Mouse (Mus musculus) hindbrain, embryonic 15.5 days (tissue): Measurements from ENCODE around the gene Med29. TPM values are rescaled to one million over a fixed set of nuclear protein-coding genes. Genes with fewer than 3 reads are reported as not detected.
A peak's percentile ranks its signal among the peaks of the same experiment; 100 is the strongest.

Experiments used
- ATAC-seq: fragments of 200-750 bp; cut with Nextera tagmentation; 2 replicates; pipeline ENCODE4 v1.8.0; 2017; ENCODE audit warnings: low read depth, moderate number of reproducible peaks, moderate TSS enrichment; ENCODE audit not compliant: low FRiP score
- H3K27ac ChIP-seq: fragments of 300-500 bp; sonication (generic); replicated peaks from 2 replicates; pipeline ENCODE4 v1.5.1; 2015; ENCODE audit warnings: mild to moderate bottlenecking, inconsistent platforms
- H3K27me3 ChIP-seq: fragments of 300-500 bp; sonication (generic); 2 replicates; pipeline ENCODE4 v1.6.1; 2015; ENCODE audit warnings: control low read depth, inconsistent platforms
- H3K36me3 ChIP-seq: fragments of 300-500 bp; sonication (generic); 2 replicates; pipeline ENCODE4 v1.6.1; 2015; ENCODE audit warnings: control low read depth, inconsistent platforms
- H3K4me1 ChIP-seq: fragments of 300-500 bp; sonication (generic); replicated peaks from 2 replicates; pipeline ENCODE4 v1.6.1; 2015; ENCODE audit warnings: control low read depth, inconsistent platforms
- H3K4me2 ChIP-seq: fragments of 300-500 bp; sonication (generic); 2 replicates; pipeline ENCODE4 v1.6.1; 2015; ENCODE audit warnings: moderate library complexity, mild to moderate bottlenecking, inconsistent platforms
- H3K4me3 ChIP-seq: fragments of 300-500 bp; sonication (generic); 2 replicates; pipeline ENCODE4 v1.5.1; 2015; ENCODE audit warnings: mild to moderate bottlenecking, inconsistent platforms
- H3K9ac ChIP-seq: fragments of 300-500 bp; sonication (generic); 2 replicates; pipeline ENCODE4 v1.6.1; 2015; ENCODE audit warnings: inconsistent platforms
- H3K9me3 ChIP-seq: fragments of 300-500 bp; sonication (generic); 2 replicates; pipeline ENCODE4 v1.6.1; 2016; ENCODE audit warnings: control low read depth, inconsistent platforms
- WGBS: fragments of 180-500 bp; shearing (Covaris S2); methylation state at CpG from one replicate; pipeline ENCODE4 v1.1.7; 2015; 5-methylcytosine and 5-hydroxymethylcytosine counted together
- polyA plus RNA-seq: library from polyadenylated mRNA; unstranded; fragments of >200 nt; fragmentation: Nextera tagmentation; extraction: Ambion mirVana; gene quantifications from 2 replicates; pipeline ENCODE4 v1.2.1, GENCODE M21; 2015

The Med29 gene
- polyA plus RNA-seq, 1 experiment from 2014 or later: 46.6 TPM

GRCm38 (mm10) chr7:28380237-28381016, 12.1 kb downstream of the Med29 start, which contains the start of gene Zfp36:
TSS of gene Zfp36 (minus strand) at chr7:28380253.
- 58% methylated on average over 17 of the region's 17 CpGs for WGBS
- H3K27ac ChIP-seq: peak within 1 kb of the TSS; percentile 75
- ATAC-seq: no peak
- no peaks in the 10 kb centered on the region for H3K9me3 ChIP-seq
- H3K4me2 ChIP-seq: peak within 1 kb of the TSS; percentile 86
- H3K4me3 ChIP-seq: peak within 1 kb of the TSS; percentile 51
- no peaks in the 10 kb centered on the region for H3K27me3 ChIP-seq
- H3K4me1 ChIP-seq: peaks cover 59% of the 10 kb centered on the region
- peak within 1 kb of the TSS; percentile 62 for H3K9ac ChIP-seq
- H3K36me3 ChIP-seq: no peaks in the 10 kb centered on the region

GRCm38 (mm10) chr7:28378769-28379651, 13.5 kb downstream of the Med29 start:
- H3K4me3 ChIP-seq: peak overlapping the region; percentile 51
- H3K27me3 ChIP-seq: no peaks in the 10 kb centered on the region
- peak overlapping the region; percentile 75 for H3K27ac ChIP-seq
- peaks cover 62% of the 10 kb centered on the region for H3K4me1 ChIP-seq
- H3K36me3 ChIP-seq: no peaks in the 10 kb centered on the region
- peak overlapping the region; percentile 86 for H3K4me2 ChIP-seq
- peak overlapping the region; percentile 62 for H3K9ac ChIP-seq
- no peaks in the 10 kb centered on the region for H3K9me3 ChIP-seq
- ATAC-seq: peak; percentile 21
- WGBS: 1% methylated on average over 53 of the region's 53 CpGs

GRCm38 (mm10) chr7:28378066-28378690, 14.3 kb downstream of the Med29 start:
- Histone ChIP-seq H3K36me3 (no peaks in the 10 kb centered on the region), H3K4me1 (peaks cover 62% of the 10 kb centered on the region), H3K4me2 (peak overlapping the region; percentile 86), H3K9ac (peak overlapping the region; percentile 62), H3K9me3 (no peaks in the 10 kb centered on the region), H3K27ac (no peak overlapping the region; the same call in 1 of the 2 replicates), H3K27me3 (no peaks in the 10 kb centered on the region), H3K4me3 (peak overlapping the region; percentile 51)
- WGBS: 41% methylated on average over 32 of the region's 32 CpGs
- no peak for ATAC-seq

GRCm38 (mm10) chr7:28377190-28378065, 15.1 kb downstream of the Med29 start:
- Histone ChIP-seq H3K27me3 (no peaks in the 10 kb centered on the region), H3K36me3 (no peaks in the 10 kb centered on the region), H3K9ac (no peak overlapping the region), H3K27ac (no peak overlapping the region), H3K4me3 (peak overlapping the region; percentile 51), H3K4me2 (peak overlapping the region; percentile 86), H3K9me3 (no peaks in the 10 kb centered on the region), H3K4me1 (peaks cover 57% of the 10 kb centered on the region)
- ATAC-seq: no peak
- WGBS: 74% methylated on average over 18 of the region's 18 CpGs

- ATAC-seq: no peak
- H3K9ac ChIP-seq: peak overlapping the region; percentile 56
- H3K36me3 ChIP-seq: no peaks in the 10 kb centered on the region
- H3K4me2 ChIP-seq: peak overlapping the region; percentile 73
- peak overlapping the region; percentile 44 for H3K4me3 ChIP-seq
- no peaks in the 10 kb centered on the region for H3K9me3 ChIP-seq
- no peaks in the 10 kb centered on the region for H3K27me3 ChIP-seq
- 5% methylated on average over 30 of the region's 30 CpGs for WGBS
- H3K27ac ChIP-seq: peak overlapping the region; percentile 86
- H3K4me1 ChIP-seq: peaks cover 50% of the 10 kb centered on the region
These were observed 16.3 kb downstream of the Med29 start for GRCm38 (mm10) chr7:28376011-28376771.

GRCm38 (mm10) chr7:28375176-28375921, 17.2 kb downstream of the Med29 start:
- WGBS: under 1% methylated on average over 36 of the region's 36 CpGs
- H3K4me1 ChIP-seq: peaks cover 54% of the 10 kb centered on the region
- peak; percentile 10 for ATAC-seq

GRCm38 (mm10) chr7:28374647-28375046, 17.9 kb downstream of the Med29 start:
- no peaks in the 10 kb centered on the region for H3K27me3 ChIP-seq
- peak overlapping the region; percentile 86; the same call in 1 of the 2 replicates for H3K27ac ChIP-seq
- H3K4me3 ChIP-seq: no peak overlapping the region
- ATAC-seq: no peak
- peaks cover 61% of the 10 kb centered on the region for H3K4me1 ChIP-seq
- 81% methylated on average over 10 of the region's 10 CpGs for WGBS
- H3K4me2 ChIP-seq: no peak overlapping the region
- no peak overlapping the region for H3K9ac ChIP-seq
- H3K36me3 ChIP-seq: no peaks in the 10 kb centered on the region
- H3K9me3 ChIP-seq: no peaks in the 10 kb centered on the region

More at GRCm38 (mm10) chr7:28375176-28375921, 17.2 kb downstream of the Med29 start:
- Histone ChIP-seq H3K27ac (peak overlapping the region; percentile 86), H3K9ac (peak overlapping the region; percentile 56), H3K9me3 (no peaks in the 10 kb centered on the region), H3K36me3 (no peaks in the 10 kb centered on the region), H3K4me3 (peak overlapping the region; percentile 44), H3K27me3 (no peaks in the 10 kb centered on the region), H3K4me2 (peak overlapping the region; percentile 73)

- no peak overlapping the region for H3K9ac ChIP-seq
- H3K4me2 ChIP-seq: no peak overlapping the region
- WGBS: 89% methylated on average over 7 of the region's 7 CpGs
- H3K9me3 ChIP-seq: no peaks in the 10 kb centered on the region
- peaks cover 56% of the 10 kb centered on the region for H3K4me1 ChIP-seq
- H3K27me3 ChIP-seq: no peaks in the 10 kb centered on the region
- ATAC-seq: no peak
- H3K36me3 ChIP-seq: no peaks in the 10 kb centered on the region
- H3K27ac ChIP-seq: peak overlapping the region; percentile 92; the same call in 1 of the 2 replicates
- H3K4me3 ChIP-seq: no peak overlapping the region
These were observed 18.5 kb downstream of the Med29 start for GRCm38 (mm10) chr7:28373891-28374495.

GRCm38 (mm10) chr7:28373131-28373581, 19.4 kb downstream of the Med29 start:
- no peaks in the 10 kb centered on the region for H3K36me3 ChIP-seq
- H3K9me3 ChIP-seq: no peaks in the 10 kb centered on the region
- H3K4me1 ChIP-seq: peaks cover 51% of the 10 kb centered on the region
- peak overlapping the region; percentile 91 for H3K4me2 ChIP-seq
- ATAC-seq: peak; percentile 27
- H3K9ac ChIP-seq: 0 out of 2 replicates have a peak overlapping the region, but pooled peaks have one; percentile 75
- no peaks in the 10 kb centered on the region for H3K27me3 ChIP-seq
- peak overlapping the region; percentile 92 for H3K27ac ChIP-seq
- WGBS: 1% methylated on average over 9 of the region's 9 CpGs
- H3K4me3 ChIP-seq: peak overlapping the region; percentile 83
